Mouse (Mus musculus): ENCODE data around the gene Klk5.

The Klk5 gene

GRCm38 (mm10) chr7:43841701-43842100 is at the start of gene Klk5:
Gene Klk5 (plus strand): TSS chr7:43841971.
- DNase-seq (ENCODE audit: low spot score in 2 of 2), result no peak

GRCm38 (mm10) chr7:43796355-43796754 is 45.4 kb upstream of the Klk5 start:
- DNase-seq (ENCODE audit: low spot score in 2 of 2), result no peak

GRCm38 (mm10) chr7:43797333-43797769 is 44.4 kb upstream of the Klk5 start, which contains the start of gene Klk8:
Gene Klk8 (plus strand): TSS chr7:43797577.
- DNase-seq (ENCODE audit: low spot score in 2 of 2), result peak; percentile 16 to 26

- DNase-seq (ENCODE audit: low spot score in 2 of 2), result peak; percentile 10 to 23
These were observed 43.8 kb upstream of the Klk5 start for GRCm38 (mm10) chr7:43797844-43798462.

GRCm38 (mm10) chr7:43799876-43800275 is 41.9 kb upstream of the Klk5 start:
- no peak for DNase-seq (ENCODE audit: low spot score in 2 of 2)

GRCm38 (mm10) chr7:43810994-43811393 is 30.8 kb upstream of the Klk5 start, which contains the start of gene Klk7:
Gene Klk7 (plus strand): TSS chr7:43811294.
- no peak for DNase-seq (ENCODE audit: low spot score in 2 of 2)

- DNase-seq (ENCODE audit: low spot score in 2 of 2), result no peak
These were observed 26.6 kb upstream of the Klk5 start for GRCm38 (mm10) chr7:43815211-43815610.

GRCm38 (mm10) chr7:43816746-43817145 is 25.0 kb upstream of the Klk5 start:
- no peak for DNase-seq (ENCODE audit: low spot score in 2 of 2)

- no peak for DNase-seq (ENCODE audit: low spot score in 2 of 2)
These were observed 20.2 kb upstream of the Klk5 start for GRCm38 (mm10) chr7:43821581-43821980.

- no peak for DNase-seq (ENCODE audit: low spot score in 2 of 2)
These were observed 17.6 kb upstream of the Klk5 start, which contains the start of gene Klk6 for GRCm38 (mm10) chr7:43824199-43824598. Gene Klk6 (plus strand): TSS chr7:43824499.

GRCm38 (mm10) chr7:43826056-43826455 is 15.7 kb upstream of the Klk5 start:
- no peak for DNase-seq (ENCODE audit: low spot score in 2 of 2)

GRCm38 (mm10) chr7:43827706-43828105 is 14.1 kb upstream of the Klk5 start:
- no peak for DNase-seq (ENCODE audit: low spot score in 2 of 2)

GRCm38 (mm10) chr7:43829006-43829405 is 12.8 kb upstream of the Klk5 start:
- no peak for DNase-seq (ENCODE audit: low spot score in 2 of 2)

GRCm38 (mm10) chr7:43843801-43844200 is 2.0 kb downstream of the Klk5 start:
- no peak for DNase-seq (ENCODE audit: low spot score in 2 of 2)

GRCm38 (mm10) chr7:43851616-43852015 is 9.8 kb downstream of the Klk5 start:
- no peak for DNase-seq (ENCODE audit: low spot score in 2 of 2)

- no peak for DNase-seq (ENCODE audit: low spot score in 2 of 2)
These were observed 13.0 kb downstream of the Klk5 start for GRCm38 (mm10) chr7:43854642-43855380.

GRCm38 (mm10) chr7:43855709-43856108 is 13.9 kb downstream of the Klk5 start:
- DNase-seq (ENCODE audit: low spot score in 2 of 2), result no peak

- no peak for DNase-seq (ENCODE audit: low spot score in 2 of 2)
These were observed 14.5 kb downstream of the Klk5 start for GRCm38 (mm10) chr7:43856307-43856706.

GRCm38 (mm10) chr7:43857501-43857900 is 15.7 kb downstream of the Klk5 start:
- DNase-seq (ENCODE audit: low spot score in 2 of 2), result no peak

GRCm38 (mm10) chr7:43860411-43860810 is 18.6 kb downstream of the Klk5 start:
- DNase-seq (ENCODE audit: low spot score in 2 of 2), result no peak

GRCm38 (mm10) chr7:43873237-43873636 is 31.5 kb downstream of the Klk5 start:
- peak in 1 of 2 experiments; percentile 28 for DNase-seq (ENCODE audit: low spot score in 2 of 2)

GRCm38 (mm10) chr7:43873674-43874073 is 31.9 kb downstream of the Klk5 start:
- no peak for DNase-seq (ENCODE audit: low spot score in 2 of 2)

GRCm38 (mm10) chr7:43874868-43875375 is 33.2 kb downstream of the Klk5 start:
- no peak for DNase-seq (ENCODE audit: low spot score in 2 of 2)

Measured in thymus, postnatal 10 days (tissue).